Mouse (Mus musculus) cerebellum, adult 18-20 months (tissue): ENCODE measurements at regions not wholly inside any gene's neighbourhood (a gene's known extent, or its start where the extent isn't known, plus 50 kb on each side); places are given as distances from the start of the nearest gene placed in this dataset.

Experiments used
- DNase-seq, 2 experiments: peaks; one replicate each; pipeline ENCODE4 v3.0.0; 2021

DNA sequence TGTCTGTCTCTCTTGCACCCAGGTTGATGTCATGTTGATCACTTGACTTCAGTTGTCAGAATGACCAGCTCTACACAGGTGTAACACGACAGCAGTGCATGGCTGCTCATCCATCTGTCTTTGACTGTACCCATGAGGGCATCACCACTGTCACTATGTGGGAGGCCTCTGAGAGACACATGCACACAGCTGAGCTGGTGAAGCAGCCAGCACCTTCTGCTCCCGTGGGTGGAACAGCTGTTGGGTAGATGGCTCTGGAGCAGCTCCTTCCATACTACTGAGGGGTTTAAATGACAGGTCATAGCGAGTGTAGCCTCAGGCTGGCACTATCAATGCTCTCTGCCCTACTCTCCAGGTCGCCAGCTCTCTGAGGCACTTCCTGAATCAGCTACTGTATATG, 301.9 kb downstream of the Hs3st3b1 start:
- DNase-seq, result no peak

DNA sequence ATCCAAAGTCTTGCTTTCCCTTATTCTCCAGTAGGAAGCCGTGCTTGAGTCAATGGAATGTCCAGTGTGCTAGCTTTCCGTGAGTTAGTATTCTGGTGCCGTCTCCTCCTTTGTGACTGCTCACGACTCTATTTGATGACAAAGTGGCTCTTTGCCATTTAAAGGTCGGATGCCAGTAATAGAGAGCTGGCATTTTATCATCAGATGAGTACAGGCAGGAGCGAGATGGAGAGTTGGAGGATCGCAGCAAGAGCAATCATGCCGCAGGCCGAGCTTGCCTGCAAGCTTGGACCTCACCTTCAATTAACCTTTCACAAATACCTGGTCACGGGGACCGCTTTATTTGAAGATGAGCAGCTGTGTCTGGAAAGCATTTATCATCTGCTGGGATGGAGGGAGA, 291.8 kb downstream of the Hs3st3b1 start:
- DNase-seq, result no peak

DNA sequence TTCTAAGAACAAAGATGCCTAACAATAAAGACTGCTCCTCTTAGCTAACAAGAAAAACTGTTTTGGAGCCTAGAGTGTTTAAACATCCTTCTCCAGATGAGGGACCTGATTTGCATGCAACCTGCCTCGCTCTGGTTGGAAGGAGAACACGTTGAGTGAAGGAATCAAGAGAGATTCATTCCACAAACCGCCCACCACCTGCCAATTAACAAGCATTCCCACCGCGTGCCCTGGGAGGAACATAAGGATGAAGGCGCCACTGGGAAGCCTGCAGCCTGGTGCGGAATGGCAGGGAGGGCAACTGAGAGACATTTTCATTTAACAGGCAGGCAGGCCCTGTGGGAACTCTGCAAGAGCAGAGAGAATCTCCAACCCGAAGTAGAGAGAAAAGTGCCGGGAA, 265.0 kb downstream of the Hs3st3b1 start:
- DNase-seq, result no peak

DNA sequence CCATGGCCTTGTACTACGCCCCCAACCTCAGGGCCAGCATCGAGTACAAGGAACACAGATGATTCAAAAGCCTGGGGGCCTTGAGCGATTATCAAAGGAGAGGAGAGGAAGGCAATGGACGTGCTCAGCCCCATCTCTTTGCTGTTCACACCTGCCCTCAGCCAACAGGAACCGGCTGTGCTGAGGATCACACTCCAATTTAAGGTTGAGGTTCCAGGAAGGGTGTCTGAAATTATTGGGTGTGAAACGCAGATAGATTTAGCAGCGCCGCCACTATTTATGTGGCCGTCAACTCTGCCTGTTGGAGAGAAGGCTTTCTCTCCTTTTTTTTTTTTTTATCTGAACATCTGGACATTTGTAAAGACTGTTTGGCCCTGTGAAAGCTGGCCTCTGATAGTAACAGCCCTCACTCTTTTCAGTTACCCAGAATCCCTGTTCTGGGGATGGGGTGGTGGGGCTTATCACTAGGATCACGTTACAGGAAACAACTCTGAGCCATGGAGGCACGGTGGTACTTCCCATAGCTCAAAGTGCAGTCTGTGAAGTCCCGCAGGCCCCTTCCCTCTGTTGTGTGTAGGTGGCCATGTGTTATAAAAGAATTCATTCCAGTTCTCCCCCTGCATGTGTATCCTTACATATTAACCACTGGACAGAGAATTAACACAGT, 256.7 kb downstream of the Hs3st3b1 start:
- no peak for DNase-seq

DNA sequence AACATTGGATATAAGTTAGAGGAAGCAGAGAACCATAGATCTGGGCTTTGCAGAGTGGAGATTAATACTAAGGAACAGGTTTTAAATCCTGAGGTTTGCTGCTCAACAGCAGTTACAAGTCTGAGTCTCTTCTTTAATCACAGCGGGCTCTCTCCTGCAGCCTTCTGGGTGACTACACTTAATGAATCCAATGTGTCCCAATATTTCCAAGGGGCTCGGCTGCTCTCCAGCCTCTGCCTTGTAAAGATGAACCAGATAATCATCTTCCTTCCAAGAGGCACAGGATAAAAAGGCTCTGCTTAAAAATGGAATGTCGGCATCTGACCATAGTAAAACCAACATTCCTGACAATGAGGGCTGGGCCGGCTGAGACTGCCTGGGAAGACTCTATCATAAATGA, 251.6 kb downstream of the Hs3st3b1 start:
- DNase-seq, result no peak

DNA sequence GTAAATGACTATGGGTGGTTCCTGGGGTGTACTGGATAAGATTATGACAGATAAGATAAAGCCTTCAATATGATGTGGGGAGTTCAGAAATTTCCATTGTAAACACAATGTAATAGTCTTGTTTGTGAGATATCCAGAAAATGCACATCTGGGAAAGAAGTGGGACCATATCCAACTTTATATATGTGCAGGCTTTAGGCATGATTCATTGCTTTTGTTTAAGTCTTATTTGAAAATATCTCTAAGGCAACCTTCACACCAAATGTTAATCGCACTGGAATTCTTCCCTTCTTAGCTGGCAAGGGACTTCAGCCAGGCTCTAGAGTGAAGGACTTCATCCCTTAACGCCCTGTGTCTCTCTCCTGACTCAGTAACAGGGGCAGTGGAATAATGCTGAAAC, 250.3 kb downstream of the Hs3st3b1 start:
- DNase-seq, result no peak

DNA sequence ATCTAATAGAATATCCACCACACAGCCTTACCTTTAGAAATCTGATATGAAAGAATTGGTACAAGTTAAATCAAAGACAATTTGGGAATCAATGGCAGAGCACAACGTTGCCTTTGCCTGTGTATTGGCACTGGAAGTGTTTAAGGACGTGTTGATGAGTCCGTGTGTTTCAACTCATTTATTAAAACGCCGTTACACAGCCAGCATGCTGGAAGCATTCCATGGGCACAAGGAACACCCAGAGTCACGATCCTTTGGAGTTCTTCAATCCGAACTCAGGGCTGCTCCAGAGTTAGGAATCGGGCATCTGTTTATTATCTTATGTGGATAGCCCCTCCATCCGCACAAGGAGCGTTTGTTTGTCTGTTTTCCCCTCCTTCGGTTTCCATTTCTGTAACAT, 244.2 kb downstream of the Hs3st3b1 start:
- no peak for DNase-seq

DNA sequence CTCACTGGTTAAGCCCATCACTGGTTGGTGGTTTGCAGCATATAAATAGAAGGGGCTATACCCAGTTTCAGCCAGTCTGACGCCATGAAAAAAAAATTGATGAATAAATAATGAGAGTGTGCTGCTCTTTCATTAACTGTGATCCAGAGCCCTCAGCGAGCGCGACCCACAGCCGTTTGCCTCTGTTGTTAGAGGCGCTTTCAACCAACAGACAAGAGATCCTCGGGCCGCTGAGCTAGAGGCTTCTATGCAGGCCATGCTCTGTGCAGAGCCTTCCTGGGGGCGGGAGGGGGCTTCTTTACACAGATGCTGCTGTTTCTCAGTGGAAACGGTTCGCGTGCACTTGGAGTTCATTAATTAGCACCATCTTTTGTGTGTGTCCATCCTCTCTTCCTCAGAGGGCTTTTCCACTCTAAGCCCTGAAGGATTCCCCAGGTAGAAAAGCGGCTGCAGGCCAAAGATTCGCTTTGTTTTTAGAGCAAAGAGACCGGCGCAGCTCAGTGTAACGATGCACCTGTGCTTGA, 243.6 kb downstream of the Hs3st3b1 start:
- no peak for DNase-seq

DNA sequence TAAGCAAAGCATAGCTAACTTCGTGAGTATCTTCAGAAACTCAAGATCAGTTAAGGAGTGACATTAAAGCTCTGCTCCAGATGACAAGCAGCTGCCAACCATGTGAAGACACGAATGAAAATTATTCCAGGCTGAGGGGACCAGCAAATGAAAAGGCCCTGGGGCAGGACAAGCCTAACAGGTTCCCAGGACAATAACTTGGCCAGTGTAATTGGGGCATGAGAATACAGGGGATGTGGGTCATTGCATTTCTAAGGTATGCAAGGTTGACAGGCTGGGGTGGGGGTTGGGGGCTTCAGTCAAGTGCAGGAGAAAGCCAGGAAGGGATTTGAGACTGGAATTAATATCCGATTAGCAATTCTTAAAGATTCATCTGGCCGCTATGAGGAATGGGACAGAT, 242.6 kb downstream of the Hs3st3b1 start:
- DNase-seq, result no peak

DNA sequence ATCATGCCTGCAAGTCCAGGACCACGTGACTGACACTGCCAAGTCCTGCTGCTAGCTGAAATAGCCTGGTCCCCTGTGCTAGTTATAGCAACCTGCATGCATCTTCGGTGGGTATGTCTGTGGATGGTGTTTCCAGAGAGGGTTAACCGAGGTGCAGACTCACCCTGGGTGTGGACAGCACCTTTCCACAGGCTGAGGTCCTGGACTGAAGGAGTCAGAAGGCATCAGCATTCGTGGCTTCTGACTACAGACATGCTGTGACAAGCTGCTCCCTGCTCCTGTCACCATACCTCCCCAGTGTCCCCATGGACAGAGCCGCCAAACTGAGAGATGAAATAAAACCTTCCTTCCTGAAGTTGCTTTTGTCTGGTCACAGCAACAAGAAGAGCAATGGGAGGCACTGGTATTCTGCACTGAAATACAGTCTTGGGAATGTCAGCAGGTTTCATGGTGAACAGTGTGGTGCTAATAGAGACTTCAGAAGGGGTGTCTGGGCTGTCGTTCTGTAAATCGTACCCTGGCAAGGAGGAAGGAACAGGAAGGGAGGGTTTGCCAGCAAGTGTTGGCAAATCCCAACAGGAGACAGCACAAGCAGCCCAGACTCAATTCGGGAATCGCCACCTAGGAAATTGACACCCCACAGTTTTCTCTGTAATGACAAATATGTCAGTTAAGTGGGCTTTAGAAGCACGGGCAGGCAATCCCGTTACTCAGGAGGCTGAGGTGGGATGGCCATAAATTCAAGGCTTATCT, 237.7 kb downstream of the Hs3st3b1 start:
- no peak for DNase-seq

DNA sequence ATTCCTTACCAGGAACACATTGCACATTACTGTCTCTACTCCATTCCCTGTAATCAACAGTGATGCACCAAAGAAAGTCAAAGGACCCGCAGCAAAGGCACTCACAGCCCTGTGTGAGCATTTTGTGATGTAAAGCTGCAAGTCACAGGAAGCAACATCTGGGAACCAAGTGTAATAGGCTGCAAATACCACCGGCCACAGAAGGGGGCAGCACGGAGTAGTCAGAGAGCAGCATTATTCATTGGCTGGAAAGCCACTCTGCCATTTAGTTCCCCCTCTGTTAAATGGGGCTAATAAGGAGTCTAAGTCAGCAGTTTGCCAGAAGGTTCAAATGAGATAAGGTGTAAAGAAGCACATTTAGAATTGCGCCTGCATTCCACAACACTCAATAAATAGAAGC, 231.0 kb downstream of the Hs3st3b1 start:
- DNase-seq, result no peak

DNA sequence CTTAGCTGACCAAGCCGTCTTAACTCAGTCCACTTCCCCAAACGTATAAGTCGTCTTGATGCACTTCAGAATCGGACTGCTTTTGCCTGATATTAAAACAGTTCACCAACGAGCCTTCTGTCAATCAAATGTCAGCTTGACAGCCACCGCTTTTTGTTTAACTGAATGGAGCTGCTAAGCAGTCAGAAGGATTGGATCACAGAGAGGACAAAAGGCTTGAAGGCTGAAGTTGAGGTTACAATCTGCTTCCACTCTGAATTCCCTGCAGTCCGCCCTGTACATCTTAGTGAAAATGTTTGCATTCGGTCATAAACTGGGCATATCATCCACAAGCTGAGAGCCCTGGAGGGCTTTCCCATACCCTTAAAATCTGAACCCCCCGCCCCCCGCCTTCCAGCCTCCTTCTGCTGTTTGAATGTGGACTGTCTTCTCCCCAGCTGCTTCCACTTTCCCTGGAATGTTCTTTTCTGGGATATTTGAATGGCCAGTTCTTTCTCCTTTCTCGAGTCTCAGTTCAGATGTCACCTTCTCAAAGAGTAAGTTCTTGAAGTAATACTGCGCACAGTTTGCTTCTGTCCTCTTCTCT, 217.0 kb downstream of the Hs3st3b1 start:
- no peak for DNase-seq

DNA sequence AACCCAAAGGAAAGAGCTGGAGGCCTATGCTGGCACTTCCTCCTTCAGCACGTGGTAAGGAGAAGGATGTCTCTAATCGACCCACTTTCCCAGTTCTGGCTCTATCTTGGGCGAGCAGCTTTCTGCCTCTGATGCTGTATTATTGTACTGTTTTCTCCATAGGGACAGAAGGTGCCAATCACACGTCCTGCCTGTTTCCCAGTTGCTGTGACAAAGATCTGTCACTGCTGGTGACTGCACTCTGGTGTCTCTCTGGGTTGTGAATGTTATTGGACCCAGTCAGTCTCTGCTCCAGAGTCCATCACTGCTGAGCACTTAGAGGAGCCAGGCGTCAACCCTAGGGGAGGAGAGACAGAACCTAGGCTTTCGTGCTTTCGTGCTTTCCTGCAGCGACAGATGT, 216.0 kb downstream of the Hs3st3b1 start:
- DNase-seq, result no peak

DNA sequence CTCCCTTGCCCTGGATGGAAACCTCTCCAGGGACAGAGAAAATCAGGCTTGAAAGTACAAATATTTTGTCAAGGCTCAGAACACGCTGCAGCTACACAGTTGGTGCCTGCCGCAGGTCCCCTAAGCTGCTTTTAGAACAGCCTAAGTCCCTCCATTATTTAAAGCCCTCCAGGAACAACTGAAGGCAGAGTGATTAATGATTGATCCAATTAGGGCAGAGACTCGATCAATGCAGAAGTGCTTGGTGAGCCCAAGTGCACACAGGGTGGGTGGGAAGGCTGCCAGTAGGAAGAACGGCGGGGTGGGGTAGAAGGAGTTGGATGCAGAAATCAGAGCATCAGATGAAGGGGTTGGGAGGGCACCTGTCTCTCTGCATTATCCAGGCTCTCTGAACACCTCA, 215.0 kb downstream of the Hs3st3b1 start:
- DNase-seq, result no peak

DNA sequence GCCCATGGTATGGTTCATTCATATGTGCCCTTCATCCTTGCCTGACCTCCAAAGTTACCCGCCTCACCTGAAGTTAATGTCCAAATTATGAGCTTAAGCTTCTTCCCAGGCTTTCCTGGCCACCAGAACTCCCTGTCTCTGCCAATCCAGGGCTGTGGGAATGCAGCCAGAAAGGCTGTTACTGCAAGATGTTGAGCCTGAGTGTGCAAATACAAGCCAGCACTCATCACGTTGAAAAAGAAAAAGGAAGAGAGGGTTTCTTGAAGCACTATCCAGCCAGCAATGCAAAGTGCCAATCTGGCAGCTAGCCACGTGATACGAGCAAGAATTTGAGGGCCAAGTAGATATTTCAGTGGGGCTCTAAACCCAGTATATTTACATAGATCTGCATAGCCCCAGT, 213.7 kb downstream of the Hs3st3b1 start:
- no peak for DNase-seq

DNA sequence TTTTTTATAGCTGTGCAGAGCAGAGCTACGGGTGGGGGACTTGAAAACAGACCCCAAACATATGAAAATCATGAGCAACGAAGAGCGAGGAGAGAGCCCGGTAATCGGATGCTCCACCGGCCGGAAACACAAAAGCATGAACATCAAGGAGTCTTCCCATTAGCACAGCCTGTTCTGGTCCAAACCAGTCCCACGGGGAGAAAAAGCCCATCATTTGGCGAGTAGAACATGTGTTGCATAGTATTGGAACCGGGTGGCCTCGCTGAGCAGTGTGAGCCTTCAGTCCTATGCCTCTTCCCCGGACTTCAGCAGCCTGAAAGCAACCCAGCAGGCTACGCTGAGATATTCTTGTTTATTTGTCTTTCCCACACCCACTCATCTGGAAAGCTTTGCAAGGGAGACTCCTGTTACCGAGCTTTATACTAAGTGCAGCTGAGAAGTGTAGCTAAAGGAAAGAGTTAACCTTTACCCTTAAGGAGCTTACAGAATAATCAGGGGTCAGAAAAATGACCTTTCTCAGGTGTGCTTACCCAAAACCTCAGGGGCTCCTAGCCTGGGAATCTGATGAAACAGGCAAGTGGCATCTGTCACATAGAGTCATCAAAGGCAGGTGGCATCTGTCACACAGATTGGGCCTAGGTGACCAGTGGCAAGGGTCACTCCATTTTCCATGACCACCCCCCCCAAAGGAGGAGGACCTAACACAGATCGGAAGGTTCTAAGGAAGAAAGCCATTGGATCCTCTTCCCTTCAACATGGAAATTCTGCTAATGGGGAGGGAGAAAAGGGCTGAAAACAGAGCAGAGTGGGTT, 209.8 kb downstream of the Hs3st3b1 start:
- DNase-seq, result no peak

DNA sequence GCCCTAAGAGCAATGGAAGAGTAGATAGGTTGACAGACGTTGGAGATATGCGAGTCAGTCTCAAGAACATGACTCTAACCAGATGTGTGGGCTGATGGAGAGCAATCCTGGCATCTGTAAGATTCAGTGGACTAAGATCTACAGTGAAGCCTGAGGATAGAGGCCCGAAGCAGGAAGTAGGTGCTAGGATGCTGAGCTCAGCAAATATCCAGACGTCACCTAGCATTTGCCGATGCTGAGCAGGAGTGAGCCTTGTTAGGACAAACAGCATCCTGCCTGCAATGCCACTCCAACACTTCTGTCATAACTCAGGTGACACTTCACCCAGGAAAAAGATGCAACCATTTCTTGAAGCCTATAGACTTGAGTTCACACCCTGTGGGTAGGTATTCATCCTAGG, 199.8 kb downstream of the Hs3st3b1 start:
- DNase-seq, result no peak

DNA sequence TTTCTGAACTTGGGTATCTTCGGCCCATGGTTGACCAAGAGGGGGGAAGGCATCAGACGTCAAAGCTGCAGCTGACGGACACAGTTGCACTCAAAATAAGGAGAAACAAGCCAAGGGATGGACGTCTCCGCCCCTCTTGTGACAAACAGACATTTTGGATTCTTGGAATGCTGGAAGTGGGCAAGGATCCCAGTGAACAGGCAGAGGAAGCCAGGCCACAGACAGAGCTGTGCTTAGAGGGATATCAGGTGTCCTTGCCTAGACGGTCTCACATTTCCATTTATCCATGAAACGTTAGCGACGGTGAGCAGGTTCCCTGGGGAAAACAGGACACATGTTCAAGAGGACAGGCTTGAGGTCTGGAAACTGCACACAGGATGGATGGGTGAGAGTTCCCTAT, 191.2 kb downstream of the Hs3st3b1 start:
- no peak for DNase-seq

DNA sequence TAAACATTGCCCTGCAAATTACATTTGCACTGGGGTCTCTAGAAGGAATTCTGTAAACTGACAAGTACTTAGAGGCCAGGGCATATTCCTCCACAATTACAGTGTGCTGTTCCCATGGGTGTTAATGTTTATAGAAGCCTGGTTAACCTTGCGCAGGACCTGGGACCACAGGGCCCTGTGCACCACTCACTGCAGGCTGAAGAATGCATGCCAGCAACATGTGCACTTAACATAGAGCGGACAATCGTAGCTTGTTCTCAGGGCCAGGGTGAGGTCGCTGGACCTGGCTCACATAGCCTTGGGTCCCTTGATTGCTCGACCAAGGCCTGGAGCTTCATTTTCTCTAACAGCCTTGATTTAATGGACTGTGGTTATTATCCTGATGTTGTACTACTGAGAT, 168.8 kb downstream of the Hs3st3b1 start:
- no peak for DNase-seq

DNA sequence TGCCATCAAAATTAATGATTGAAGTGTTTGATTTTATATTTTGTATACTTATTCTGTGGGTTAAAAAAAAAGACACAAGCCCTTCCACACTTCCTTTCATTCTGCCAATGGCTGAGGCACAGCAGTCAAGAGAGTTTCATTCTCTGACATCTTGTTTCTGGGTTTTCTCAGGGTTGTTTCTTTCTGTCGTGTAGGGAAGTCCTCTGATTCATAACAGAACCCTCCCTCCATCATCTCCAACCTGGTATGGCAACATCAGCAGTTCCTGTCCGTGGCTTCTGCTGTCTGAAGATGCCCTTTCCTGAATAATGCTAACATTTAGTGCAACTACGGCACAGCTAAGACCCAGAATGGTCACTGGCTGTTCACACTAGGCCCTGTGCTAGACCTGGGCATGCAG, 167.3 kb downstream of the Hs3st3b1 start:
- no peak for DNase-seq

DNA sequence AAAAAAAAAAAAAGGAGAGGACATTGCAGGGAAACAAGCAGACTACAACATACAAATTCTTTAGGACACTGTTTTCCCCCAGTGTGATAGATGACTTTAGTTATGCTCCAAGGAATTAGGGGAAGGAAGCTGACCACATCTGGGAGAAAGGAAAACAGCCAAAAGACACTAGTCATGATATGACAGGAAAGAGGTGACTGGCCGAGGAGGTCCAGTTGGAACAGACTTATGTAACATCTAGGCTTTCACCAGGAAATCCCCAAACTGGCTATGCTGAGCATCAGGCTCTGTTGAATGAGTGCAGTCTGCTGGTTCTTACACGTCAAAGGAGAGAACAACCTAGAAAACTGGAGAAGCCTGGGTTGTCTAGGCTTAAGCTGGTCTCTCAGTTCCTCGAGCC, 163.8 kb downstream of the Hs3st3b1 start:
- no peak for DNase-seq

DNA sequence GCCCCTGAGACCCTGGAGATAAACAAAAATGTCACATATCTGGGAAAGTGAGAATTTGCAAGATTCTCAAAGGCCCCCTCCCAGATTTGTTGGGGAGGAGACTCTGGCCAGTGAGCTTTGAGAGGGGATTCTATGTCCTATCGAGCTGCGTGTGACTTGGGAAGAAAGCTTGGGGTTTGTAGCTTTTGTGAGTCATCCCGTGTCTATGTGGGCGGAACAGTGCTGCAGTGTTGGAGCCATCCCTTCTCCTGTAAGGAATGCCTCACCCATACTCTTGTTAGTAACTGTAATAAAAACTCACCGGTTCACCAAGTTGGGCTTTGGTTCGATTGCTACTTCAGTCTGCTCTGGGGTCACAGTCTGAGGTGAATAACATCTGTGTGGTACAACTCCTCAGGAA, 160.5 kb downstream of the Hs3st3b1 start:
- DNase-seq, result no peak

DNA sequence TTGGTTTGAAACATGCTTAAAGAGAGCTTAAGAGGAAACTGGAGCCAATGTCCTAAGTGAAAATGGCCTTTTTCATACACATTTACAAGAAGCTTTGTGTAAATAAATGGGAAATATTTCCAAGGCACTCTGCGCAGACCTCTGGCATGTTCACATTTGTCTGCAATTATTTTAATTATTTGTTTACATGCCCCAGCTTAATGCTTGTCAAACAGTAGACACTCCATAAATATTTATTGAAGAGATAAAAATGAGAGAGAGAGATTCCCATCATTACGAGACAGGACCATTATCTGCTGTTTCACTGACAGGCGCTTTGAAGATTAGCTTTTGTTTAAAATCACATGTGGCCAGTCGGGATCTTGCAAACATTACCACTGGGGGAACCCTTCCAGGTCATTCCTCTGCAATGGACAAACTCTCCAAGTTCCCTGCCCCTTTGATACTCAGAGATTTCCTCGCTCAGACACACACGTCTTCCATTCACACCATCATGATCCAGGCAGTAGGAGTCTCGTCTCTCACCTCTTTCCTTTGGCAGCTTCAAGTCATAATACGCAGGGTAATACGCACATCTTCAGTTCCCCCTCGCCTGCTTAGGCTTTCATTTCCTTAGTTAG, 154.3 kb downstream of the Hs3st3b1 start:
- DNase-seq, result no peak
